Mouse (Mus musculus) liver, adult 2 months (tissue): ENCODE results near the gene Pclo. TPM values are rescaled to one million over a fixed set of nuclear protein-coding genes. Genes with fewer than 3 reads are reported as not detected.

Experiments used
- DNase-seq: peaks from one replicate; pipeline ENCODE4 v3.0.0-alpha.2; 2011; ENCODE audit warnings: low read depth, low spot score; ENCODE audit errors: extremely low read depth
- H3K27ac ChIP-seq: fragments of 200-500 bp; replicated peaks from 2 replicates; pipeline ENCODE4 v1.5.1; 2012; ENCODE audit warnings: low read depth, mild to moderate bottlenecking, control low read depth, inconsistent platforms, low read length; ENCODE audit not compliant: insufficient read depth
- H3K27me3 ChIP-seq: fragments of 200-500 bp; 2 replicates; pipeline ENCODE4 v1.6.1; 2012; ENCODE audit warnings: mild to moderate bottlenecking, moderate library complexity, low read length, inconsistent platforms; ENCODE audit not compliant: control insufficient read depth, insufficient read depth
- H3K36me3 ChIP-seq: fragments of 200-500 bp; 2 replicates; pipeline ENCODE4 v1.6.1; 2012; ENCODE audit warnings: low read length, inconsistent platforms; ENCODE audit not compliant: control insufficient read depth, insufficient read depth
- H3K4me1 ChIP-seq: fragments of 200-500 bp; 2 replicates; pipeline ENCODE4 v1.6.1; 2011; ENCODE audit warnings: low read length; ENCODE audit not compliant: control insufficient read depth, insufficient read depth
- H3K4me3 ChIP-seq: fragments of 200-500 bp; 2 replicates; pipeline ENCODE4 v1.5.1; 2011; ENCODE audit warnings: low read depth, mild to moderate bottlenecking, control low read depth, low read length, moderate library complexity; ENCODE audit not compliant: insufficient read depth
- H3K79me2 ChIP-seq: fragments of 200-500 bp; 2 replicates; pipeline ENCODE4 v1.6.1; 2012; ENCODE audit warnings: inconsistent platforms, mild to moderate bottlenecking, low read length, moderate library complexity; ENCODE audit not compliant: control insufficient read depth, insufficient read depth
- H3K9ac ChIP-seq: fragments of 200-500 bp; 2 replicates; pipeline ENCODE4 v1.6.1; 2012; ENCODE audit warnings: low read depth, mild to moderate bottlenecking, control low read depth, inconsistent platforms, low read length
- CTCF ChIP-seq: fragments of 200-500 bp; IDR thresholded peaks from 2 replicates; pipeline ENCODE4 v1.5.1; 2011; ENCODE audit warnings: low read depth, low read length, control low read depth
- POLR2A ChIP-seq: fragments of 200-500 bp; IDR thresholded peaks from 2 replicates; pipeline ENCODE4 v1.6.1; 2011; ENCODE audit warnings: low read length, control low read depth; ENCODE audit not compliant: insufficient read depth; ENCODE audit errors: extremely low read depth
- WGBS: fragments of 180-500 bp; shearing (Covaris S2); methylation state at CpG from one replicate; pipeline ENCODE4 v1.1.7; 2018; 5-methylcytosine and 5-hydroxymethylcytosine counted together
- polyA plus RNA-seq: library from polyadenylated mRNA; depleted of rRNA; stranded (reverse); fragments of >200 nt; gene quantifications from 2 replicates; pipeline ENCODE4 v1.2.3, GENCODE M21; 2012
- total RNA-seq: library from RNA; depleted of rRNA; stranded (reverse); fragments of >200 nt; gene quantifications from 2 replicates; pipeline ENCODE4 v1.2.3, GENCODE M21; 2014

Gene Pclo
- total and polyA plus RNA-seq, 2 experiments: 0.04 to 0.28 TPM

DNA sequence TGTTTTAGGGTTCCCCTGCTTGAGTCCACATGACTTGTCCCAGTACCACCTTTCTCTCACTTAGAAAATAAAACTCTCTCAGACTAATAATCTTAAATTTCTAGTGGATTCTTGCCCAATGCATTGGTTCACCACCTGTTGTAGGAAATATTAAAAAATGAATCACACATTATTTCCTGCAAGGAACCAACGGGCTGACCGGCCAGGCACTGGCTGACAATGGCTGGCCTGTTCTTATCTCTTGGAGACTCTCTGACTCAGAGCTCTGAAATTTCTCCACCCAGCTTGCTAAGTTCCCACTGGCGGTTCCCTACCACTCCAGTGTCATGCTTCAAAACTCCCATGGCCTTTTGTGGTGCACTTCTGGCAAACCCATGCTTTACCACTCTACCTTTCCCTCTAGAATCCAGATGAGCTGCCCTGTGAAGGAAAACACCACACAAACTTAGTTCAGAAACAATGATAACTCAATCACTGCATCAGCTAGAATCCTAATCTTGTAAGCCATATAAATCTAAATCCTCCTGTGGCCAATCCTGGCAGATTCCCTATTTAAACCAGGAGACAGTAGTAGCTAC lies 214.0 kb downstream of the Pclo start:
- no peak for TF ChIP-seq CTCF
- no peak for TF ChIP-seq POLR2A
- Histone ChIP-seq H3K27me3 (no peaks in the 10 kb centered on the region), H3K4me3 (no peak overlapping the region), H3K79me2 (no peaks in the 10 kb centered on the region), H3K36me3 (no peaks in the 10 kb centered on the region), H3K9ac (no peak overlapping the region), H3K27ac (no peak overlapping the region), H3K4me1 (no peaks in the 10 kb centered on the region)
- DNase-seq: no peak
- 63% methylated on average over 3 of the region's 3 CpGs for WGBS

- no peak overlapping the region for H3K9ac ChIP-seq
- no peak overlapping the region for H3K27ac ChIP-seq
- H3K79me2 ChIP-seq: no peaks in the 10 kb centered on the region
- TF ChIP-seq POLR2A (no peak), CTCF (no peak)
- no peaks in the 10 kb centered on the region for H3K36me3 ChIP-seq
- no peaks in the 10 kb centered on the region for H3K4me1 ChIP-seq
- no peak overlapping the region for H3K4me3 ChIP-seq
- no peaks in the 10 kb centered on the region for H3K27me3 ChIP-seq
- DNase-seq: no peak
These were observed 236.2 kb downstream of the Pclo start for GRCm38 (mm10) chr5:14750882-14751281.

DNA sequence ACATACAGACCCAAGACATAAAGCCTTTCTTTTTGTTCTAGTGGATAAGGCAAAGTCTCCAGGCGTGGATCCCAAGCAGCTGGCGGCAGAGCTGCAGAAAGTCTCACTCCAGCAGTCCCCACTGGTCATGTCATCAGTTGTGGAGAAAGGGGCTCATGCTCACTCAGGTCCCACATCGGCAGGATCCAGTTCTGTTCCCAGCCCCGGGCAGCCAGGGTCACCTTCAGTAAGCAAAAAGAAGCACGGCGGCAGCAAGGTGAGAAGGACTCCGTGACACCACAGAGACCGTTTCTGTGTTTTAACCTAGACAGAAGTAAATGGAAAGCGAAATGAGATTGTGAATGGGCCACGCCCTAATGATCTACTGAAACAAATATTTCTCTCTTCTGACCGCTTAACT lies 252.0 kb downstream of the Pclo start:
- Histone ChIP-seq H3K4me1 (no peaks in the 10 kb centered on the region), H3K27ac (no peak overlapping the region), H3K9ac (no peak overlapping the region), H3K36me3 (no peaks in the 10 kb centered on the region), H3K4me3 (no peak overlapping the region), H3K27me3 (no peaks in the 10 kb centered on the region), H3K79me2 (no peaks in the 10 kb centered on the region)
- TF ChIP-seq POLR2A (no peak), CTCF (no peak)
- DNase-seq: no peak
- WGBS: 83% methylated on average over 11 of the region's 11 CpGs

DNA sequence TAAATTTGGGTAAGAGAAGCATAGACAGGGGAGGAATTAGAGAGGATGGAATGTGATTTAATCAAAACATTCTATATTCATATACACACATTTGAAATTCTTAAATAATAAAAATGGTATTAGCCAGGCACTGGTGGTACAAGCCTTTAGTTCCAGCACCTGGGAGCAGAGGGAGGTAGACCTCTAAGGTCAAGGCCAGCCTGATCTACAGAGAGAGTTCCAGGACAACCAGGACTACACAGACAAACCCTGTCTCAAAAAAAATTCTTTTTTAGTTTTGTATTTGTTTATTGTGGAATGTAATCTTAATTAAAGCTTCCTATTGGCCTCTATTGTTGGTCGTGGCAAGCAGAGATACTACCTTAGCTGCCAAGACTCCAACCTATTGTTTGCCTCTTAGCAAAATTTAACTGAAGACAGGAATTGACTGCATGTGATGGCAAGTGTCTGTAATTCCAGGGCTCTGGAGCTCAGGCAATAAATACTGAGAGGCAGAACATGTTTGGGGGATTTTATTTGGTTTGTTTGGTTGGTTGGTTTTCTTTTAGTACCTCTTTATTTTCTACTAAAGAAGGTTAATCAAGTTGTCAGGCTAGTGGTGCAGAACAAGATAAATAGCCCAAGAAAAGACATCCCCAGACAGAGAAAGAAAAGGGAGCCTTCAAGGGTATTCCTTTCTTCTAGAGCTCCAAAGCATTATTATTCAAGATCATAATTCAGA lies 267.8 kb downstream of the Pclo start:
- 43% methylated on average over 1 of the region's 1 CpGs for WGBS
- TF ChIP-seq POLR2A: no peak
- no peak for TF ChIP-seq CTCF
- Histone ChIP-seq H3K4me3 (no peak overlapping the region), H3K9ac (no peak overlapping the region), H3K27ac (no peak overlapping the region), H3K4me1 (no peaks in the 10 kb centered on the region), H3K79me2 (no peaks in the 10 kb centered on the region), H3K27me3 (no peaks in the 10 kb centered on the region), H3K36me3 (no peaks in the 10 kb centered on the region)
- no peak for DNase-seq

DNA sequence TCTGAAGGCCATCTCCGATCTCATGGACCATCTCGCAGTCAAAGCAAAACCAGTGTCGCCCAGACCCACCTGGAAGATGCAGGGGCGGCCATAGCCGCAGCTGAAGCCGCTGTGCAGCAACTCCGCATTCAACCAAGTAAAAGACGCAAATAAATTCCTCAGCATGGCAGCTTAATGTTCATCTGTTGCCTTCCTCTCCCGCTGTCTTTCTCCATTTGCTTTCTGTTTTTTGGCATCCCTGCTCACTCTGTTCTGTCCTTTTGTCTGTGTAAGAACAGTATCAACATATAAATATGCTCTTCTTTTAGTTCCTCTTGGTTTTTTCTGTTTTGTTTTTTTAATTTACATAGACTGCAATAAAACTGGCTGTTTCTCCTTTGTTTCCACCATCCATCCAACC lies 279.2 kb downstream of the Pclo start:
- H3K79me2 ChIP-seq: no peaks in the 10 kb centered on the region
- no peaks in the 10 kb centered on the region for H3K27me3 ChIP-seq
- H3K4me1 ChIP-seq: no peaks in the 10 kb centered on the region
- H3K27ac ChIP-seq: no peak overlapping the region
- WGBS: 86% methylated on average over 9 of the region's 9 CpGs
- H3K4me3 ChIP-seq: no peak overlapping the region
- H3K9ac ChIP-seq: no peak overlapping the region
- no peaks in the 10 kb centered on the region for H3K36me3 ChIP-seq
- TF ChIP-seq CTCF: no peak
- no peak for TF ChIP-seq POLR2A
- DNase-seq: no peak

- Histone ChIP-seq H3K79me2 (no peaks in the 10 kb centered on the region), H3K27me3 (no peaks in the 10 kb centered on the region), H3K4me3 (no peak overlapping the region), H3K4me1 (no peaks in the 10 kb centered on the region), H3K27ac (no peak overlapping the region), H3K36me3 (no peaks in the 10 kb centered on the region), H3K9ac (no peak overlapping the region)
- 3% methylated on average over 6 of the region's 6 CpGs for WGBS
- DNase-seq: peak; percentile 42
- TF ChIP-seq CTCF: peak; percentile 56; the same call in 1 of the 2 replicates
- TF ChIP-seq POLR2A: no peak
These were observed 292.4 kb downstream of the Pclo start for GRCm38 (mm10) chr5:14807136-14807535.
